Mouse (Mus musculus) left cerebral cortex, adult 18-20 months (tissue): ENCODE measurements around the gene Olfr703. TPM values are rescaled to one million over a fixed set of nuclear protein-coding genes. Genes with fewer than 3 reads are reported as not detected.

Source experiments
- DNase-seq, 2 experiments: peaks; one replicate each; pipeline ENCODE4 v3.0.0; 2021 to 2022; ENCODE audit warnings: low spot score in 2 of 2, mixed read lengths in 1 of 2
- long read RNA-seq, 2 experiments: library from polyadenylated mRNA; stranded (forward); transcript quantifications; one replicate each; pipeline ENCODE4 v2.0.0; 2021
- total RNA-seq, 2 experiments: library from RNA; stranded (reverse); gene quantifications; 2 replicates each; pipeline ENCODE4 v1.2.3; 2021

Olfr703 gene
- not detected for total RNA-seq
- long read RNA-seq, experiment 1: 0 reads
- long read RNA-seq, experiment 2: 0 reads

DNA sequence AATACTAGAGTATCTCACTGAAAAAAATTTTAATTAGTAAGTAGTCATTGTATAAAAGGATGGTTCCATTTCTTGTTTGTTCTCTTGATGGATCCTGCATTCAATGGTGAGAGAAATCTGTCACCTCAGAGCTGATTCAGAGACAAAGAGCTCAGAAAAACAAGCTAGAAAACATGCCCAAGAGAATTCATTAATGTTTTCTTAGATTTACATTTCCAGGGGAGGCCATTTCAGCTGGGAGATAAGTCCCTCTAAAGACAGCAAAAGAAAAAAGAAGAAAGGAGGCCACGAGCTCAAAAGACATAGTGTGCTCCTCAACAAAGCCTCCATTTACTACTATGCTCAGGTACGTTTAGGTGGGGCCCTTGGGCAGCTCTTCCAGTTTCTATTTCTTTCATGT lies at the start of gene Olfr703:
TSS of gene Olfr703 (plus strand) at position 301 of the 400 bp plus-strand sequence.
- DNase-seq: no peak

GRCm38 (mm10) chr7:106808734-106809133 lies 34.4 kb upstream of the Olfr703 start, which contains the start of gene Olfr700:
TSS of gene Olfr700 (minus strand) at chr7:106808834.
- no peak for DNase-seq

- no peak for DNase-seq
Measured at GRCm38 (mm10) chr7:106813829-106814228, 29.3 kb upstream of the Olfr703 start, which contains the start of gene Olfr701. TSS of gene Olfr701 (plus strand) at chr7:106814129.

DNA sequence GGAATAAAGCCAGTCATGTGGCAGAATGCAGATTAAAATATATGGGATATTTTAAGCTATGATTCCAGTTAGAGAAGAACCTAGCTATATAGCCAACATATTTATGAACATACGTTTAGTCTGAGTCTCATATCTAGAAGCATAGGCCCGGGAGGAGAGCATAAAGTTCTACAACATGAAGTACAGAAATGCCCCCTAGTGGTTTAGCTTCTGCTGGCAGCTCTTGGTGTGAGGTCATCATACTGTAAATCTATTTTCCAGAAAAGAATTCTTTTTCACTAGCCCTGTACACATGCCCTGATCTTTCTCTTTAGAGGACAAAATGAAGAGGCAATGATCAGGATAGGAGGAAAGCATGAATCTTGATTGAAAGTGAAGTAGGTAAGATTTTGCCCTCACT lies 27.4 kb upstream of the Olfr703 start:
- no peak for DNase-seq

- no peak for DNase-seq
Measured at GRCm38 (mm10) chr7:106818414-106818813, 24.7 kb upstream of the Olfr703 start.

DNA sequence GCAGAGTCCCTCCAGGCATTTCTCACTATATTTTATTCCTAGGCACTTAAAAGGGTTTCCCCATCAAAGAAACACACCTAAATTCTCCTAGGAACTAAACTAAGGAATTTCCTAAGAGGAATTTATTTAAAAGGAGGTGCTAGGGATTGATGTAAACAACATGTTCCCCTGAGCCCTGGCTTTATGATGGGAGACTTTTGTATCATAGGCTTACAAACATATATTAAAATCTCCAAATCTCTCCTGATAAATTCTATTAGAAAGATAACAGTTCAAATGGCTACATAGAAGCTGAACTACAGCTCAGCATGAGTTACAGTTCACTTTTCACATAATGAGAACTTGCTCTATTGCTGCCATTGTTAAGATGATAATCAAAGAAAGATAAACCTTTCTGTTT lies 9.4 kb upstream of the Olfr703 start, which contains the start of gene Olfr702:
TSS of gene Olfr702 (minus strand) at position 101 of the 400 bp plus-strand sequence.
- no peak for DNase-seq

- no peak for DNase-seq
Measured at GRCm38 (mm10) chr7:106862885-106863284, 19.7 kb downstream of the Olfr703 start, which contains the start of gene Olfr704. TSS of gene Olfr704 (plus strand) at chr7:106863185.

DNA sequence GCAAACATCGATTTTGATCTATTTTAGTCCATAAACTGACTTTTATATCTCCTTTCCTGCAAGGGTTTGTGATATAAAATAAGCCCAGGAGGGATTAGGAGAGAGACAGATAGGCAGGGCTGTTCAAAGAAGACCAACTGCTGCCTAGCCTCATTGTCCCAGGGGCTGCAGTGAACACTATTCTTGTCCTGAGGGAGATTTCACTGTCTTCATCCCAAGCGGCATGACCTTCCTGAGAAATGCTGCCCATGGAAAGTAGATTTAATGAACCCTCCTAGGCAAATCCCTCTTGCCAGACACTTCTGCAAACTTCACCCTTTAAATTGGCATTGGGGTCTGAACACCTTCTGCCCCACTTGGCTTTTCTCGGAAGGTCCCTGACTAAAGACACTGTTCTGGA lies 33.6 kb downstream of the Olfr703 start, which contains the start of gene Olfr705:
TSS of gene Olfr705 (minus strand) at position 101 of the 400 bp plus-strand sequence.
- DNase-seq: no peak

GRCm38 (mm10) chr7:106888062-106888461 lies 44.9 kb downstream of the Olfr703 start, which contains the start of gene Olfr706:
TSS of gene Olfr706 (minus strand) at chr7:106888162.
- DNase-seq: no peak

Other genes starting within 250 kb of the Olfr703 start
- gene Olfr693, start 162.8 kb upstream of the Olfr703 start, total RNA-seq: not detected
- gene Olfr694, start 151.5 kb upstream of the Olfr703 start, total RNA-seq: not detected
- not detected for gene Olfr695, start 127.0 kb upstream of the Olfr703 start, total RNA-seq
- not detected for gene Olfr697, start 100.9 kb upstream of the Olfr703 start, total RNA-seq
- not detected for gene Olfr698, start 88.0 kb upstream of the Olfr703 start, total RNA-seq
- gene Olfr699, start 50.2 kb upstream of the Olfr703 start, total RNA-seq: not detected
- gene Olfr700, start 34.5 kb upstream of the Olfr703 start, total RNA-seq: not detected
- not detected for gene Olfr701, start 29.2 kb upstream of the Olfr703 start, total RNA-seq
- gene Olfr702, start 9.5 kb upstream of the Olfr703 start, total RNA-seq: not detected
- not detected for gene Olfr704, start 19.8 kb downstream of the Olfr703 start, total RNA-seq
- not detected for gene Olfr705, start 33.5 kb downstream of the Olfr703 start, total RNA-seq
- not detected for gene Olfr706, start 44.8 kb downstream of the Olfr703 start, total RNA-seq
- gene Olfr707, start 57.9 kb downstream of the Olfr703 start, total RNA-seq: not detected
- not detected for gene Olfr1532-ps1, start 64.6 kb downstream of the Olfr703 start, total RNA-seq
- gene Olfr709-ps1, start 88.9 kb downstream of the Olfr703 start, total RNA-seq: under 1 TPM in 1 of 2 experiments, not detected in 1; 0.07 TPM
- not detected for gene Olfr710, start 105.0 kb downstream of the Olfr703 start, total RNA-seq
- not detected for gene Olfr6, start 120.6 kb downstream of the Olfr703 start, total RNA-seq
- gene Olfr711, start 132.1 kb downstream of the Olfr703 start, total RNA-seq: not detected
- not detected for gene Olfr2, start 162.7 kb downstream of the Olfr703 start, total RNA-seq
- gene Olfr713, start 187.8 kb downstream of the Olfr703 start, total RNA-seq: not detected
- gene Olfr714, start 227.6 kb downstream of the Olfr703 start, total RNA-seq: not detected
- gene Olfr17, start 249.9 kb downstream of the Olfr703 start, total RNA-seq: not detected